Mouse (Mus musculus) liver, postnatal 0 days (tissue): ENCODE results near the gene 2310034G01Rik. TPM values are rescaled to one million over a fixed set of nuclear protein-coding genes. Genes with fewer than 3 reads are reported as not detected.

ENCODE experiments used
- ATAC-seq: fragments of 200-750 bp; cut with Nextera tagmentation; 2 replicates; pipeline ENCODE4 v1.8.0; 2017; ENCODE audit warnings: mild to moderate bottlenecking, moderate library complexity
- DNase-seq: peaks from one replicate; pipeline ENCODE4 v3.0.0-alpha.2; 2016
- H3K27ac ChIP-seq: fragments of 300-500 bp; sonication (generic); 2 replicates; pipeline ENCODE4 v1.5.1; 2014; ENCODE audit warnings: antibody characterized with exemption, moderate library complexity, mild to moderate bottlenecking, low read depth
- H3K27me3 ChIP-seq: fragments of 300-500 bp; sonication (generic); 2 replicates; pipeline ENCODE4 v1.6.1; 2014; ENCODE audit warnings: low read length, control low read depth, mixed read lengths; ENCODE audit not compliant: insufficient read depth
- H3K36me3 ChIP-seq: fragments of 300-500 bp; sonication (generic); replicated peaks from 2 replicates; pipeline ENCODE4 v1.6.1; 2014; ENCODE audit warnings: mild to moderate bottlenecking, control low read depth, low read length, moderate library complexity, mixed read lengths; ENCODE audit not compliant: insufficient read depth
- H3K4me1 ChIP-seq: fragments of 300-500 bp; sonication (generic); 2 replicates; pipeline ENCODE4 v1.6.1; 2014; ENCODE audit warnings: antibody characterized with exemption, mild to moderate bottlenecking, control low read depth; ENCODE audit not compliant: insufficient read depth
- H3K4me2 ChIP-seq: fragments of 300-500 bp; sonication (generic); 2 replicates; pipeline ENCODE4 v1.6.1; 2014; ENCODE audit warnings: low read depth, mild to moderate bottlenecking, low read length, moderate library complexity, mixed read lengths
- H3K4me3 ChIP-seq: fragments of 300-500 bp; sonication (generic); 2 replicates; pipeline ENCODE4 v1.5.1; 2014; ENCODE audit warnings: low read depth, low read length
- H3K9ac ChIP-seq: fragments of 300-500 bp; sonication (generic); replicated peaks from 2 replicates; pipeline ENCODE4 v1.6.1; 2014; ENCODE audit warnings: mild to moderate bottlenecking, moderate library complexity
- H3K9me3 ChIP-seq: fragments of 300-500 bp; sonication (generic); 2 replicates; pipeline ENCODE4 v1.6.1; 2016; ENCODE audit warnings: mild to moderate bottlenecking, control low read depth, low read length, mixed read lengths
- CTCF ChIP-seq: sonication (generic); IDR thresholded peaks from 2 replicates; pipeline ENCODE4 v1.5.1; 2016; ENCODE audit warnings: antibody characterized with exemption, low read depth
- EP300 ChIP-seq: IDR thresholded peaks from 2 replicates; pipeline ENCODE4 v1.6.1; 2016; ENCODE audit warnings: antibody characterized with exemption, low read depth, mild to moderate bottlenecking
- WGBS: fragments of 180-500 bp; shearing (Covaris S2); extraction: QIAGEN DNeasy Blood & Tissue Kit; methylation state at CpG from one replicate; pipeline ENCODE4 v1.1.7; 2014; ENCODE audit not compliant: insufficient replicate concordance; 5-methylcytosine and 5-hydroxymethylcytosine counted together
- polyA plus RNA-seq: library from polyadenylated mRNA; unstranded; fragments of >200 nt; fragmentation: Nextera tagmentation; extraction: Ambion mirVana; gene quantifications from 2 replicates; pipeline ENCODE4 v1.2.1, GENCODE M21; 2015

Gene 2310034G01Rik
- polyA plus RNA-seq, 1 experiment from 2014 or later, result 0.75 TPM

- Histone ChIP-seq H3K27me3 (peaks cover 57% of the 10 kb centered on the region), H3K4me3 (no peak overlapping the region)
- TF ChIP-seq EP300 (no peak), CTCF (no peak)
These were observed 23.9 kb downstream of the 2310034G01Rik start for GRCm38 (mm10) chr19:46326019-46326755.

GRCm38 (mm10) chr19:46324918-46325317 is 25.2 kb downstream of the 2310034G01Rik start:
- Histone ChIP-seq H3K4me1 (peaks cover 30% of the 10 kb centered on the region), H3K36me3 (no peaks in the 10 kb centered on the region), H3K27ac (no peak overlapping the region), H3K27me3 (peaks cover 69% of the 10 kb centered on the region), H3K4me3 (no peak overlapping the region), H3K9me3 (no peaks in the 10 kb centered on the region), H3K9ac (no peak overlapping the region), H3K4me2 (no peak overlapping the region)
- 54% methylated on average over 5 of the region's 5 CpGs for WGBS
- ATAC-seq (no peak), DNase-seq (no peak)
- no peak for TF ChIP-seq CTCF
- TF ChIP-seq EP300, result no peak

More at GRCm38 (mm10) chr19:46326019-46326755, 23.9 kb downstream of the 2310034G01Rik start:
- no peak overlapping the region for H3K9ac ChIP-seq
- no peaks in the 10 kb centered on the region for H3K9me3 ChIP-seq
- peaks cover 9% of the 10 kb centered on the region for H3K36me3 ChIP-seq
- 11% methylated on average over 28 of the region's 29 CpGs for WGBS
- ATAC-seq (no peak), DNase-seq (no peak)
- H3K27ac ChIP-seq, result no peak overlapping the region
- no peak overlapping the region; the same call in 1 of the 2 replicates for H3K4me2 ChIP-seq
- peaks cover 30% of the 10 kb centered on the region for H3K4me1 ChIP-seq

GRCm38 (mm10) chr19:46324366-46324765 is 25.7 kb downstream of the 2310034G01Rik start:
- no peak overlapping the region for H3K27ac ChIP-seq
- no peaks in the 10 kb centered on the region for H3K36me3 ChIP-seq
- no peak overlapping the region for H3K9ac ChIP-seq
- DNase-seq, result no peak
- H3K4me3 ChIP-seq, result no peak overlapping the region
- WGBS, result 54% methylated on average over 11 of the region's 11 CpGs
- H3K4me1 ChIP-seq, result peaks cover 24% of the 10 kb centered on the region
- peaks cover 75% of the 10 kb centered on the region for H3K27me3 ChIP-seq
- no peaks in the 10 kb centered on the region for H3K9me3 ChIP-seq
- no peak for ATAC-seq
- TF ChIP-seq CTCF (no peak), EP300 (no peak)
- no peak overlapping the region for H3K4me2 ChIP-seq

GRCm38 (mm10) chr19:46323716-46324115 is 26.4 kb downstream of the 2310034G01Rik start:
- WGBS, result 53% methylated on average over 5 of the region's 5 CpGs

GRCm38 (mm10) chr19:46322996-46323572 is 27.0 kb downstream of the 2310034G01Rik start:
- H3K4me2 ChIP-seq, result no peak overlapping the region
- no peak overlapping the region for H3K27ac ChIP-seq
- no peak overlapping the region for H3K4me3 ChIP-seq
- 70% methylated on average over 13 of the region's 13 CpGs for WGBS
- no peaks in the 10 kb centered on the region for H3K36me3 ChIP-seq
- no peak overlapping the region for H3K9ac ChIP-seq
- H3K4me1 ChIP-seq, result peaks cover 21% of the 10 kb centered on the region
- H3K27me3 ChIP-seq, result peaks cover 88% of the 10 kb centered on the region
- DNase-seq, result no peak
- no peak for ATAC-seq
- TF ChIP-seq EP300 (no peak), CTCF (no peak)
- H3K9me3 ChIP-seq, result no peaks in the 10 kb centered on the region

More at GRCm38 (mm10) chr19:46323716-46324115, 26.4 kb downstream of the 2310034G01Rik start:
- ATAC-seq (no peak), DNase-seq (no peak)
- no peaks in the 10 kb centered on the region for H3K9me3 ChIP-seq
- H3K4me1 ChIP-seq, result peaks cover 23% of the 10 kb centered on the region
- TF ChIP-seq EP300 (no peak), CTCF (no peak)
- no peak overlapping the region for H3K4me3 ChIP-seq
- no peaks in the 10 kb centered on the region for H3K36me3 ChIP-seq
- no peak overlapping the region for H3K4me2 ChIP-seq
- H3K9ac ChIP-seq, result no peak overlapping the region
- H3K27ac ChIP-seq, result no peak overlapping the region
- H3K27me3 ChIP-seq, result peaks cover 81% of the 10 kb centered on the region

GRCm38 (mm10) chr19:46322144-46322995 is 27.7 kb downstream of the 2310034G01Rik start:
- Histone ChIP-seq H3K27ac (no peak overlapping the region), H3K9ac (no peak overlapping the region), H3K4me3 (no peak overlapping the region), H3K36me3 (no peaks in the 10 kb centered on the region), H3K27me3 (peaks cover 93% of the 10 kb centered on the region), H3K9me3 (no peaks in the 10 kb centered on the region), H3K4me2 (no peak overlapping the region), H3K4me1 (peaks cover 21% of the 10 kb centered on the region)
- TF ChIP-seq CTCF (no peak), EP300 (no peak)
- WGBS, result 56% methylated on average over 11 of the region's 11 CpGs
- ATAC-seq, result no peak
- no peak for DNase-seq
